Mouse (Mus musculus) left cerebral cortex, adult 9 months (tissue): ENCODE measurements around the gene Chrd.
A peak's percentile ranks its signal among the peaks of the same experiment; 100 is the strongest.

Experiments used
- DNase-seq, 2 experiments: peaks; one replicate each; pipeline ENCODE4 v3.0.0; 2022; ENCODE audit warnings: low spot score in 2 of 2

Chrd gene

DNA sequence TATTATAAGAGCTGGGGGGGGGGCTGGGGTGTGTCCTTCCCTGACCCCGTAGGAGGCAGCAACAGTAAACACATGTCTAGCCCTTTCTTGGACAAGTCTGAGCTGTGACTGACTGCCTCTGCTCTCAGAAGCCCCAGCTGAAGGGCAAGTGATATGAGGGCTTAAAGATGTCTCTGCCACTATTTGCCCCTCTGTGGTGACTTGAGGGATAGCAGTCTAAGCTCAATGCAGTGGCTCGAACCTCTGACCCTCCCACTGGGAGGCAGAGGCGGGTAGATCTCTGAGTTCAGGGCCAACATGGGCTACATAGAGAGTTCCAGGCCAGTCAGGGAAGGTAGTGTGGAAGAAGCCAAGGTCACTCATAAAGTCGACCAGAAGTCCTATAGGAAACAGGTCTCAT lies 22.1 kb upstream of the Chrd start:
- DNase-seq, result no peak

DNA sequence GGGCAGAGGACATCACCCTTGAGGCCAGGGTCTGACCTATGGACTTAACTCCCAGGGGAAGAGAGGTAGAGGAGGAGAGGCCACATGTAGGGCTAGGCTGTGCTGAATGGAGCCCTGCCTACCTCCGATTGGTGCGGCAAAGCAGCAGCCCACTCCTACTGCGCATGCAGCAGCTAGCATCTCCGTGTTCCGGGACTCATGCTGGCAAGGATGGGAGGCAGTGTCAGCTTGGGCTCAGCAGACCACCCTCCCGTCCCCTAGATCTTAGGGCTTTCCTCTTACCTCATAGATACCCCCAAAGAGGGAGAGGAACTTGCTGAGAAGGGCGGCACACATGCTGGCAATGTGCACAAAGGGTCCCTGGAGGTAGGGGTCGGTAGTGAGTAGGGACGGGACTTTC lies 20.7 kb upstream of the Chrd start:
- no peak for DNase-seq

DNA sequence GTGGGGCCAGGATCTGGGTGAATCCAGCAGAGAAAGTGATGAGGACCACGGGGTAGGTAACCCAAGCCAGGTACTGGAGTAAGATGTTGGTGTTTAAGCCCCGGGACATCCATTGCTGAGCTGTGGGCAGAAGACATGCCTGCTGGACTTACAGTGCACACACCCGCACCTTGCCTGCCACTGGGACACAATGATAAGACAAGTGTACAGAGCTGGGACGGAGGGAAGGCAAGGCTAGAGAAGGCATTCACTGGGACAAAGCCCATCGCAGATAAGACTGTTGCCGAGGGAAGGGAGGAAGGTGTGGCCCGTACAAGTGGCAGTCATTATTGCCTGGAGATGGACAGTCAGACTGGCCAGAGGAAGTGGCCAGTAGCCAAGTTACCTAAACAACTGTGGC lies 20.0 kb upstream of the Chrd start:
- no peak for DNase-seq

DNA sequence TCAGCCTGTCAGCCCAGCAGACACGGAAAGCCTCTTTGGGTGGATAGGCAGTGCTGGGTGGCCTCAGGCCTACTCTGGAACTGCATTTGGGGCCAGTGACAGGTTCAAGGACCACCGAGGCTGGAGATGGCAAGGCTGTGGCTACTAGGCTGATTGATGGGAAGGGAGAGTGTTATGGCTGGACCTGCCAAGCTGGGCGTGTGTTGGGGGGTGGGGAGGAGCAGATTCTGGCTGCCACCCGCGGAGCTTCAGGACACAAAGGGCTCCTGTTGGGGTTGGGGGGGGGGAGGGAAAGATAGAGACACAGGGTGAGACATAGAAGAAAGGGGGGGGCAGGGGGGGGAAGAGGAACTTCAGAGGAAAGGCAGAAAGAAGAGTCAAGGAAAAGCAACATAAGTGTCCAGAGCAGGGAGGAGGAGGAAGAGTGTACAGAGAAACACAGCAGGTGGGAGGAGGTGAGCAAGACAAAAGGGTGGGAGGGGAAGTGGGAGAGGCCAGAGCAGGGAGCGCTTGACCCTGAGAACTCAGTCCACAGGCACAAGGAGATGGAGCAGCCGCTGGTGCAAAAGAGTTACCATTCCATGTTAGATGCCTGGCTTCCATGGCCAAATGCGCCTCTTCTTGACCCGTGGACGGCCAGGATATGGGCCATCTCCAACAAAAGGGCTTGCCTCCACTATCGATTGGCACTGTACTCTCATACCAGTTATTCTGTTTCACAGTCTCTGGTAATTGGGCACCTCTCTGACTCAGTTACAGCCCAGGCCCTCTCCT lies 18.4 kb upstream of the Chrd start:
- no peak for DNase-seq

DNA sequence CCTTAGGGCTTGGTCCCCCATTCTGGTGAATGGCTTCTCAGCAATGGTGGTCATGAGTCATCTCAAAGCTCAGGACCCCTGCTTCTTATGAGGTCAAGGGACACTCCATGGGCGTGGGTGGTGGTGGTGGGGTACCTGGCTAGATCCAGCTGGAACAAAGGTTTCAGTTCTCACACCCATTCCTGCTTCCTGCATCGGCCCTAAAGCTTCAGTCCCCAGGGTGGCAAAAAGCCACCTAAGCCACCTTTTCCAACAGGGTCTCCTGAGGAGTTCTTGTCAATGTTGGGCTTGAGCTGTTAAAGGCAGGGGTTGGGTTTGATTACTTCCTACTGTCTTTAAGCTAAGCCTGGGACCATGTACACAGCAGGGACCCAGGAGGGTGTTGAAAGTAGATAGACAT lies 17.8 kb upstream of the Chrd start:
- DNase-seq, result no peak

DNA sequence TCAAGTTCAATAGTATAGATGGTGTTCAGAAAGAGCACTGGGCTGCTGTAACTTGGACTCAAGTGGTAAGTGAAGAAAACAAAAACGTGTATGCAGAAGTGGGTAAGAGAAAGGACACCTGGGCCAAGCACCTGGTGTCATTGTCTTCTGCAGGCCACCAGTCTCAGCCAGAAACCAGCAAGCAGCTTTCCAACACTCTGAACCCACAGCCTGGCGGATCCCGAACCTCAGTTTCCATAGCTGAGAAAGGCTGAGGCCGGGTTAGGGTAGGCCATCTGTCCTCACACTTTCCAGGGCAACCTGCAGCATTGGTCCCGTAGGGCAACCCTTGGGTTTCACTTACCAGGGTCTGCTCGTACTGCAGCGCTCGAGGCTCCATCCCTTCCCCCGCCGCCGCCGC lies 17.4 kb upstream of the Chrd start:
- no peak for DNase-seq

DNA sequence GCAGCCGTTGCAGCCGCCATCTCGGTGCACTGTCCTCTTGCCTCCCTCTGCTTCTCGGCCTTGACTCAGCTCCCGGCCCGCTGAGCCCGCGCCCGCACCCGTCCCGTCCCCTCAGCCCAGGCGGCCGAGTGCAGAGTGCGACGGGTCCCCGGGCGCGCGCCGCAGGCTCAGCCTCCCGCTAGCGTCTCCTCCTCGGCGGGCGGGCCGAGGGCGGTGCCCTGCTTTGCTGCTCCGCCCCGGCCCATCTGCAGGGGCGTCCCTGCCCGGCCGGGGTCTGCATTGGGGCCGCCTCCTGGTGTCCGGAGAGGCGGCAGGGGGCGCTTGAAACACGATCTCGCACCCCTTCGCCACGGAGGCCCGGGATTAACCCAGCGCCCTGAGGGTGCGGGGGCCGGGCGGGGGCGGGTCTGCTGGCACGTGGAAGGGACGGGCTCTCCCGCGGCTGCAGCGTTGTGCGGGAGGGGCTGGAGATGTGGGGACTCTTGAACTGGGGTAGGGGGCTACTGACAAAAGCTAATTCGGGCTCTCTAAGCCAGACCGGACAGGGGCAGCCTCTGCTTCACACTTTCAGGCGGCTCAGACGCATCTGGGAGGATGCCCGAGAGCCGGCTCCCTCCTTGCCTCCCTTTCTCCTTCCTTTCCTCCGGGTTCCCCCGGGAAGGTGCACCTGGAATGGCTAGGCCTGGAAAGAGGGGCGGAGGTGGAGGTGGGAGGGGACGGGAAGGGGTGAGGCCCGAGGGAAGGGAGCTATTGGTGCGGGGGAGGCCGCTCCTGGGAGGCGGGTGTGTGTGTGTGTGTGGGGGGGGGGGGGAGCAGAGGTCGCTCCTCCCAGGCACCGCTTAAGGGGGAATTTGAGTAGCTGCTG lies 16.7 kb upstream of the Chrd start:
- DNase-seq, result peak in 1 of 2 experiments; percentile 73

DNA sequence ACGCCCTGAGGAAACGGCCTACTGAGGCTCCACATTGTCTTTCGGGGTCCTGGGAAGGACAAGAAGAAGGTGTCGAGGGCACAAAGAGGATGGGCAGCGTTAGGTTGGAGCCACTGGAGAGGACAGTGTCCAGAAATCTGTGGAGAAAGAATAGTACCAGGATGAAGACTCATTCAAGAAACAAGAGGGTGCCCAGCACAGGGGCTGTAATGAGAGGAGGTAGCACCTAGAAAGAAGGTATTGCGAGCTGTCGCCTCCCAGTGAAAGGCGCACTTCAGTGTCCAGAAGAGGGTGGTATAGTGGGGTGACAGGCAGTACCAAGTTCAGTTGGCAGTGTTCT lies 16.1 kb upstream of the Chrd start:
- DNase-seq, result no peak

DNA sequence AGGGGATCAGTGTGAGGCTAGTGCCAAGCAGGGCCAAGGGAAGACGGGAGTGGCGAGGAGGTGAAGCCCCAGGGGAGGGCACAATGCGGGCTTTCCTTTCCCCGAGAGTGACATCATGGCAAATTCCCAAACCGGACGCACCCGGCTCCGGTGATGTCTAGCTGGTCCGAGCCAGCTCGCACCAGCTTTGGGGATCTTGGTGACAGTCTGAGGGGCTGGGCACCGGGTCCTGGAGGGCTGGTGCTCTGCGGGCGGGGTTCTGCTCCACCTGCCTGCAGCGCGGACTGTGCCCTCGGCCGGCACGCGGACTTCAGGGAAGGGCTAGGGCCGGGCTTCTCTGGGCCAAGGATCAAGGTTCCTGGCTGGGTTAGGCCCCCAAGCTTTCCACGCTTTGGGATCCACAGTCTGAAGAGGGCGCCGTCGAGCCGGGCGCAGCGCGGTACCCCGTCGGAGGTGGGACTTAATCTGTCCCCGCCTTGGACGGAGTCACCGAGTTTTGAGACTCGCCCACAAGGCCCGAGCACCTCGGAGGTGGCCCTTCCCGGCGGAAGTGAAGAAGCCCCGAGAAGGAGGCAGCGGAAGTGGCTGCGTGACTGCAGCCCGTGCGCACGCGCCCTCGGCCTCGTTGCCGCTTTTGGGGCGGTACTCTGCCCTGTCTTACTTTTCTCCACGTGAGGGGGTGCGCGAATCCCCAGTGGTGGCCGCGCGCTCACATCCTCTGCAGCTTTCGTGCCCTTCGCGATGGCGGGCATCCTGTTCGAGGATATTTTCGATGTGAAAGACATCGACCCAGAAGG lies 15.5 kb upstream of the Chrd start, which contains the start of the genes Polr2h and Clcn2:
Polr2h (plus strand) TSS at position 485 of the 797 bp plus-strand sequence.
Clcn2 (minus strand) TSS at position 566 of the 797 bp plus-strand sequence.
- peak; percentile 95 to 98 for DNase-seq

DNA sequence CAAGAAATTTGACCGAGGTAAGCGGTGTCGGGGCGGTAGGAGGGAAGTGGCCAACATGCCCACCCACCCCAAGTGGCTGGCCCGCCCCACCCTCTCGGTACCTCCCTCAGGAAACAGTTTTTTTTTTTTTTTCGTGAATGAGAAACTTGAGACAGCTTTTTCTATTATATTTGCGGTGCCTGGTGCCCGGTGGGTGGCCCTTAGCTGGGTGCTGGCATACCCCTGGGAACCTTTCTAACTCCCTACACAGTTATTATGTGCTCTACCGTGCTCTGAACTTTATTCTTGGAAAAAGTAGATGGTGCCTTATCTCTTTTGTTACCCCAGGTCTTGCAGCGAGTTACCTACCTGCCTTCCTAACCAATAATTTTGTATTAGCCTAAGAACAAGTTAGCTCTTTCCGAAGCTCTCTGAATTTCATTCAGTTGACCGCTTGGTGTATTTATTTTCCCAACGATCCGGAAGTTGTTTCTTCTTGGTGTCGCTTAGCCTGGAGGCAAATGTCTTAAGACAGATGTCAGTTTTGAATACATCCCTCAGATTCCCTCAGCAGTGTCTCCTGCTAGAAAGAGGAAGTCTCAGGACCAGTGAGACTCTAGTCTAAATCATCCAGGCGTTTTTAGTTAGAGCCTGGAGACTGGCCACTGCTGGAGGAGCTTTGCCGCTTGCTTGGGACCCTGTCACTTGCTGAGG lies 14.8 kb upstream of the Chrd start:
- no peak for DNase-seq

DNA sequence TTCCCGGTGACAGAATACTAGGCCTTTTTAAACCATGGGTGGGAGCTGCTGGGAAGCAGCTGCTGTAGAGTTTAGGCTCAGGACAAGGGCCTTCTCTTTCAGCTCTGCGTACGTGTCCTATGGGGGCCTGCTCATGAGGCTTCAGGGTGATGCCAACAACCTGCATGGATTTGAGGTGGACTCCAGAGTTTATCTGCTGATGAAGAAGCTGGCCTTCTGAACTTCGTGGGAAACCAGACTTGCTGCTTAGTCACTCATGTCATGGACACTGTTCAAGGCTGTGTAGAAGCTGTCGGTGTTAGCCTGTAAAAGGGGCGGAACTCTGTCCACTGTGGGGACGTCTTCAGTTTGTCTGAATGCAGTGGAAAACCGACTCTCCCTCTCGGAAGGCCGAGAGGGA lies 11.1 kb upstream of the Chrd start:
- no peak for DNase-seq

DNA sequence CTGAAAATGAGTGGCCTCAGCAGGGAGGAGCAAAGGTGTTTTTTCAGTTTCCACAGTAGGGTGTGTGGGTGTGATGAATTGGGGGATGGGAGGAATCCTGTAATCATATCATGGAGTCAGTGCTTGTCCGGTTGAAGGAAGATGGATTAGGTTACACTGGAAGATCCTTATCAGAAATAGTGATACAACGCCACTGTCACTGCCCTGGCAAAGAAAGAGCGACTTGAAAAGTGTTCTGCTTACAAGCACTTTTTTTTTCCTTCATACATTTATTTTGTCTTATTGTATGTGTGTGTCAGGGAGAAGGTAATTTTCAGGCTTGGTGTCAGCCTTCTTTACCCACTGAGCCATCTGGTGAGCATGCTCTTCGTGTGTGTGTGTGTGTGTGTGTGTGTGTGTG lies 10.2 kb upstream of the Chrd start:
- DNase-seq, result no peak

DNA sequence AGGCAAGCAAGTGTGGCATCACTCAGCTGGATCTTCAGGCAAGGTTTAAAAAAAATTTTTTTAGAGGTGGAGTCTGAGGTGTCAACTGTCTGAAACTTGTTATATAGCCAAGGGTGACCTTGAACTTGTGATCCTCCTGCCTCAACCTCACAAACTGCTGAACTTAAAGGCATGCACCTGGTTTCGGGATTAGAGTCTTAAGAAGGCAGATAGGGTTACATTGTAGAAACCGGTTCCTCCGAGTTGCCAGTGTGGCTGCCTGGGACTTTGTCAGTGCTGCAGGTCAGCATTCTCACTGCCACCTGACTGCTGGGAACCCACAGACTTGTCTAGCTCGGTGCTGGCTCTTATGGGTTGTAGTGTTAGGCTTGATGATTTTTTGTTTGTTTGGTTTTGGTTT lies 9.7 kb upstream of the Chrd start:
- DNase-seq, result no peak

DNA sequence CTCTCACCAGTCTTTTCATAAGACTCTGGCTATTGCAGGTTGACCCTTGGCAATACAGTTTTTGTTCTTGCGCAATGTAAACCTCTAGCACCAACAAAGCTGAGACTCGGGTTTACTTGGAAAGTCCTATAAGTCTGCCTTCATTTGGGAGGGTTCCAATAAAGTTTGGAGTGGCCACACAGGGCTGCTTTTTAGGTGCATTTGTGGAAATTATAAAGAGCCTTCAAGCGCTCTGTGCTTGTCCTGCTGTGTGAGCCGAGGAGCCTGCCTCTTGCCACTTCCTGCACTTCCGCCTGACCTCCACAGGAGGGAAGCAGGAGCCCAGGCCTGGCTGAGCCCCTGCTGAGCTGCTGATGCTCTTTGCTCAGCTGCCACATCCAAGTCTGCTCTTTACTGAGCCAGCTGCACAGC lies 8.6 kb upstream of the Chrd start:
- no peak for DNase-seq

DNA sequence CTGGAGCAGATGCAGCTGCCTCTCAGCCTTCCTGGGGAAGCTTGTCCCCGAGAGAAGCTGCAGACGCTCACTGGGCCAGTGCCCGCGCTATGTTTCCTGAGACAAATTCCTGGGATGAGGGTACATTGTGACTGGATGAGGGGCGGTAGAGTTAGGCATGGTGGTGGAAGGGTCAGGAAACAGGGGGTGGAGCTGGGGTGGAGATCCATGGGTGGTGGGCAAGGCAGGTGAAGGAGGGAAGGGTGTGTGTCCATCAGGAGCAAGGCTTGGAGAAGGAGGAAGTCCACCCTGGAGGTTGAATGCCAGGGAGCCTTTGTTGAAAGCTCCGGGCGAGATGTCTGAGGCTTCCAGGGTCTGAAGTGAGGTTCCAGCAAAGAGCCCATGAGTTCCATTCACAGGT lies 7.6 kb upstream of the Chrd start:
- no peak for DNase-seq

DNA sequence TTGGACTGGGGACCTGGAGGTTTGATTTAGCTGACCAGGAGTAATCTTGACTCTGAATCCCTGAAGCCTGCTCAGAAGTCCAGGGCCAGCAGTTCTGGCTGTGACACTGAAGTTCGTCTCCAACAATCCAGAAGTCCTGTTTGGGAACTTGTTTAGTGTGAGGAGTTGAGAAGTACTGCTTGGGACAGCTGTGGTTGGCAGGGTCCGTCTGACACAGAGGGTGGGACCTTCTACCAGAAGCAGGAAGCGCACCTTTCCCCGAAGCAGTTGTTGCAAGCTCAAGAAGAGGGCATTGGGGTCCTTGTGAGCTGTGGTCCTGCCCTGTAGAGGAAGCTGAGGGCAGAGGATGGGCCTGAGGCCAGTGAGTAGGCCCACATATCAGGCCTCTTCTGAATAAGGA lies 7.2 kb upstream of the Chrd start:
- no peak for DNase-seq

DNA sequence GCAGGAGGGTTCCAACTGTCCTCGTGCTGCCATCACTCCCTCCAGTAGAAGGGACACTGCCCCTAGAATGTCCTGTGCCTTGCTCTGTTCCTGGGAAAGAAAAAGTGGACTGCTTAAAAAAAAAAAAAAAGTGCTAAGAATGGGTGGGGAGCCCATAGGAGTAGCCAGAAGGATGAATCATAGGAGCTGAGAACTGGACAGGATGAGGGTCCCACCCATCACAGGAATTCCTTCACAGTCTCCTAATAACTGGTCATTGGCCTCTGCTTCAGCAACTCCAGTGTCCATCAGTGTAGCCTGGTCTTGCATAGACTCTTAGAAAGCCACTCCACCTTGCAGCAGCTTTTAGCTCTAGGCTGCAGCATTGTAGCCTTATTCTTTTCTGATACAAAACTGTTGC lies 6.5 kb upstream of the Chrd start:
- DNase-seq, result no peak

DNA sequence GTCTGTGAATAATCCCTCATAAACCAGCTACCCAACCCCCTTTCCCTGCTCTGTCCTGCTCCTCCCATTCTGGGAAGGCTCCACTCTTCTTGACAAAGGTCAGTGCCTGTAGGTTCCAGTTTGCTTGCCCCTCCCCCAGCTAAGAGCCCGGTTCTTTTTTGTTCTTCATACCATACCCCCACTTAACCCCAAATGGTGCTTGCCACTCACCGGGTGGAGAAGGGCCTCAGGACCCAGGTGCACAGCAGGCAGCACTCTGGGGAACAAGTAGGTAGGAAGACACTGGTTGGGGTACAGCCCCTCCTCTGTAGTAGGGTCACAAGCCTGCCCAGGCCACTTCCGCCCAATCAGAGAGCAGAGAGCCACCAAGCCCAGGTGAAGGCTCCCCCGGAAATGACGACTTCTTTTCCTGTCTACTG lies 2.6 kb upstream of the Chrd start:
- DNase-seq, result no peak

DNA sequence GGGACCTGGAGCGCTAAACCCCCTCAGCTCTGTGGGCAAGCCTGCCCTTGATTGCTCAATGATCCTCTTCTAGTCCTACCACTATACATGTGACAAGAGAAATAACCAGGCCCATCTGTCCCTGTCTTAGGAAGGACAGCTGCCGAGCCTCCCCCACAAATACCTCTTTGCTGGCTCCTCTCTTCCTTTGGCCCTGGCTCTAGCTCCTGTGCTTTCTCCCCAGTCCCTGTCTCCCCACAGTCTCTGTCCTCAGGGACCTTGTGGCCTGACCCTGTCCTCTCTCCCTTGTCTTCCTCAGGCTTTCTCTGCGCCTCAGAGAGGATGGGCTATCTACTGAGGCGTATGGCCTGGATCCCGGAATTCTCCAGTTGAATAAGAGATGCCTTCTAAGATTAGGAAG lies 1.2 kb upstream of the Chrd start:
- DNase-seq, result peak in 1 of 2 experiments; percentile 70

DNA sequence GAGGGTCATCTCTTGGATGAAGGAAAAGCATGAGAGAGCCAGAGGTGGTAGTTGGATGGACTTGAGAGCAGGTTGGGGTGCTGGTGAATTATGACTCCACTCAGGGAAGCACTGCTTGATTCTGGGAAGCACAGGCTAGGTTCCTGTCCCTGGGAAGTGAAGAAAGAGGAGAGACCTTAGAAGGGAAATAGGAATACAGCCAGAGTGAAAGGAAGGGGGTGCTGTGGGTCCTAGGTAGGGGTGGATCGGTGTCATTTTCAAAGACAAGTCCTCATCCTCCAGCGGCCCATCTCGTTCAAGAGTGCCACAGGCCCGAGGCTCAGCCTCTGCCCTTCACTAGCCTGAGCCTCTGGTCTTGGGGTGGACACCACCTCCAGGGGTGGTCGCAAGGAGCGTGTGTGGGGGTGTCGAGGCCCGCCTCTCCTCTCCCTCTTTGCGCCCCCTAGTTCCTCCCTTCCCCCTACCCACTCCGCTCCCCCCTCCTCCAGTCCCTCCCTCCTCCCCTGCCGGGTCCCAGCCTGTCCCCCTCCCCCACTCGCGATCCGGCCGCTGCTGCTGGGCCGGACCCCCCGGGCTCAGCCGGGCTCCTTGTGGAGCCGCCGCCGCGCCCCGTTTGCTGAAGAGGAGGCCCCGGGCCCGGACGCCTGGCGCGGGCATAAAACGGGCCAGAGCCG lies 539 bp upstream of the Chrd start:
- DNase-seq, result no peak
